Mouse (Mus musculus): ENCODE measurements around the gene Klhl32.
"Not testable (repeated sequence)": the region's sequence is repeated elsewhere in the genome, so short reads cannot be mapped to it uniquely, and the experiment has no call there.

Gene Klhl32

DNA sequence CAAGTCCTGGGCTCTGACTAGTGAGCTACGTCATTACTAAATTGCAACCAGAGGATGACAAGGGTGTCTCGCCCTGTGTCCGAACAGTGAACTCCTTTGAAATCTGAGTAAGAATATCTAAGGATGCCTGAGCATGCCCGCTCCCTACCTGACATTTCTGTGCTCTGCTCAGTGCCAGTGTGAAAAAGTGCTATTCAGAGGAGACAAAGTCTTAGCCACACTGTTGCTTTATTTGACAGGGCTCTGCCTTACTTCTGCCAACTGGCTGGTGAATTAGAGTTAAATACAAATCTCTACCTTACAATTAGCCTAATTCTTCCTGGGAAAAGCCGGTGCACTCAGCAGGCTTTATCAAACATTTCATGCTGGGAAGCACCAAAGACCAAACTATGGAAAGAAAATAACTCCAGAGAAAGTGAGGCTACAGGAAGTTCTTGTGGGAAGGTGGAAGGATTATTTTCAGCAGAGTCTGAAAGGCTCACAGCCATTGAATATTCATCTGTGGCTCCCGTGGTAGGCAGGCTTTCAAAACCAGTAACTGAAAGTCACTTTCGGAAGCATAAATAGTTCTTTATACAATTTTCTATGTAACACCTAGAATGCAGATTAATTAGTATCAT, 57.1 kb downstream of the Klhl32 start:
- DNase-seq = no peak

DNA sequence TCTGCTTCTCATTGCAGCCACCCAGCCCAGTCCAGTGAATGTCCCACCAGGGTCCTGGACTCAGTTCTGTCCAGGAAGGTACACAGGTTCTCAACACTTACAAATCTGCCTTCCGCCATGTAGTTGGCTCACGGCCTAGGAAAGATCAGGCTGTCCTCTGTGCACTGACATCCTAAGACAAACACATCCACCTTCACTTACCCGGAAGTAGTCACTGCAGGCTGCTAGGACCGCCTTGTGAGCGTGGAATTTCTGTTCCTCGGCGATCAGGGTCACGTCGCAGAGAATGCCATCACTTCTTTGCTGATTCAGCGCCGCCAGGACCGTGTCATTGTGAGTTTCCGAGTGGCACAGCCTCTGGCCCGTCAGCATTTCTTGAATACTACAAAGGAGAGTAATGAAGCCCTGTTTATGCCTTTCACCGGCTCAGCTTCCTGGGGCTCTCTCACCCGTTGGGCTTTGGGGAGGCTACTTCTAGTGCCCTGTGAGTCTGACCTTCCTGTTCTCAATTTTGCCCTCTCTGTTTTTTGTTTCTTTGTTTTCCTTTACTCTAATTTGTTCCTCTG, 58.4 kb downstream of the Klhl32 start:
- DNase-seq = no peak

- no peak for DNase-seq
Measured at GRCm38 (mm10) chr4:24789331-24789730, 61.6 kb downstream of the Klhl32 start.

DNA sequence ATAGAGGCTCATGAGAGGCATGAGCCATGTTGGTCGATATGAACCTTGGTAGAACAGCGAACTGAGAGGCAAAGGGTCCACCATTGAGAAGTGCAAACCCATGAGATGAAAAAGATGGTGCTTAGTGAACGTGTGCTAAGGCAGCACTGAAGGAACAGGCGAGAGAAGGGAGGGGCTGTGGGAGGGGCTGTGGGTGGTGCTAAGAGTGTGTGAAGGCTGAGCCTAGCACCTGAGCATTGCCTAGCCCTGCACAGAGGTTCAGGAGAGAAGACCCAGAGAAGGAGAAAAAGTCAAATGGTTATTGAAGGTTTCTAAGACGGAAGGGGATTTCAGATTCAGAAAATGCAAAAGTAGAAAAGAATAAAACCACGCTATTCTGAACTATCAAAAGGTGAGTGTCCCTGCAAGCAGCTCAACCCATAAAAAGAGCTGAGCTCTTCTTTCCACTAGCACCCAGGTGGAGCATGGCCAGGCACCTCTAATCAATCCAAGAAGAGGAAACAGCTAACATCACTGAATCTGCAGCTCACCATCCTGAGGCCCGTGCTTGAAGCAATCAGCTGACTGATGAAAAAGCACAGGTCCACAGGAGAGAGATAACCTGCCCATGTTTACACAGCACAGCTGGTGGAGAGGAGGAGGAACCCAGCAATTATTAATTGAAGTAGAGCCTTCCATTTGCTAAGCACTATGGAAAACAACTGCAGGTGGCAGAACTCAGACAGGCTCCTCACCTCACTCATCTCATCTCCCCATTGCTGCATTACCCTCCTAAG, 65.0 kb downstream of the Klhl32 start:
- no peak for DNase-seq

- DNase-seq = no peak
Measured at GRCm38 (mm10) chr4:24765919-24766318, 85.0 kb downstream of the Klhl32 start.

DNA sequence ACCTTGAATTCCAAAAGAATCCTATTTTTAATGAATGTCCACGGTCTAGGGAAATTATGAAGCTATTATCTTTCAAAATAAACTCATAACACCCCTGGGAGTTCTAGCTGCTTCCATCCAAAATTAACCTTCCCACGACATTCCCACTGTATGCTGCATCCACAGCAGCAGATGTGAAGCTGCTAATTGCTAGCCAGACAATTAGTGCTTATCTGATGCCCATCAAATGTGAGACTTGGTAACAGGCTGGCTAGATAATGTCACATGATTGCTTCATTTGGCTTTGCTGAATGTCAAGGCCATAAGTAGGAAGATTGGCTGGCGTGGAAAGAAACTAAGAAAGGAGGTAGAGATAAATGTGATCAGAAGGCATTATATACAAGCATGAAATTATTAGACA, 85.5 kb downstream of the Klhl32 start:
- DNase-seq = no peak

- no peak for DNase-seq
Measured at GRCm38 (mm10) chr4:24764558-24764957, 86.4 kb downstream of the Klhl32 start.

DNA sequence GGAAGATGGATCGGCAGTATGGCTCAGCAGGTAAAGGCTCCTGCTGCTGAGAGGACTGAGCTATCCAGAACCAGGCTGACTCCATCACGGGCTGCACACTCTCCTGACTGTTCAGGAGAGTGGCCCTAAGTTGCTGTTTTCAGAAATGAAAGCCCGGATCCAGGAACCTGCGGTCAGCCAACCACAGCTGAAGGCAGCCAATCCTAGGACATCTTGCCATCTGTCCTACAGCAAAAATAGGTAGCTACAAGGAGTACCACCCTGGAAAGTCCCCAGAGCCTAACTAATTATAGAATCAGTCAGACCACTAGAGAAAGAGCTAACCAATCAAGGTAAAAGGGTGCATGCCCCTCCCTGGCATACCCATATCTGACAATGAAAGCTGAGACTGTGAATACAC, 87.5 kb downstream of the Klhl32 start:
- no peak for DNase-seq

- DNase-seq = no peak
Measured at GRCm38 (mm10) chr4:24758954-24759353, 92.0 kb downstream of the Klhl32 start.

DNA sequence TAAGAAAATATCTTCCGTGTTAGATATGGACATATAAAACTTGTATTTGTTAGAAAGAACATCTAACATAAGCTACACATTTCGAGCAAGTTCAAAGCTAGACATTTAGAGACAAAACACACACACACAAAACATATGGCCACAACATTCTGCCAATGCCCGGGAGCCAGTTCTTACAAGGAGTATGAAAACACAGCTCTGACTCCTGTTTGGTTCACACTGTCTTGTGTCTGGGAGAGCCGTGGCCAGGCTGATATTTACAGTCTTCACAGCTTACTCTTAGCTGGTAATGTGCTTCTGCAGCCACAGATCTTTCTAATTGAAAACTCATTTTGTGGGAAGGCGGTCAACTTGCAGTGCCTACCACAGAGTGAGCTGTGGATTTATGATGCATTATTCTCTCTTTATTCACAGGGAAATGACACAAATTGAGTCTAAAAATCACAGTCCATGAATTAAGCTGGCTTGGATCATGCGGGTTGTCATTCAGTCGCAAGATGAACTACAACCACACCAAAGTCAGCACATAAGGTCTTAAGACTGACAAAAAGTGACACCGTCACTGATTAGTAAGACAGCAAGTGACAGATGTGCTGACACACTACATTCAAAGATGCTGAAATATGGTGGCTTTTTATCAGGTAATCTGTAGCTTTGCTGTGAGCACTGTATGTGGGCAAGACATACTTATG, 98.3 kb downstream of the Klhl32 start:
- DNase-seq = no peak

DNA sequence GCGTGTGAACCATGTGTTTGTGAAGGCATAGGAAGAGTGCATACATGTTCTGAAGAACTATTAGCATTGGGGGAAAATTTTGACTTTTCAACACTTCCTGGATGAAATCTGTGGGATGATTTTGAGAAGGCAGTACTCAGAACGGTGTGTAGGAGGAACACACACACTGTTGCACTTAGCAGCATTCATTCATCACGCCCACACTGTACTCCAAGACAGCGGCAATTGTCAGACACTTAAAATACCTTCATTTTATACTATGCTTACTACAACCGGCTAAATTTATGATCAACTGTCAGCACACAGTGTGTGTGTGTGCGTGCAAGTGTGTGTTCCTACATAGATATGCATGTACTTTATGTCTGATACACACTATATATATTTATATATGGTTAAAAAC, 113.8 kb downstream of the Klhl32 start:
- DNase-seq = no peak

- peak in 1 of 2 experiments; percentile 48 for DNase-seq
Measured at GRCm38 (mm10) chr4:24720834-24721233, 130.1 kb downstream of the Klhl32 start.

DNA sequence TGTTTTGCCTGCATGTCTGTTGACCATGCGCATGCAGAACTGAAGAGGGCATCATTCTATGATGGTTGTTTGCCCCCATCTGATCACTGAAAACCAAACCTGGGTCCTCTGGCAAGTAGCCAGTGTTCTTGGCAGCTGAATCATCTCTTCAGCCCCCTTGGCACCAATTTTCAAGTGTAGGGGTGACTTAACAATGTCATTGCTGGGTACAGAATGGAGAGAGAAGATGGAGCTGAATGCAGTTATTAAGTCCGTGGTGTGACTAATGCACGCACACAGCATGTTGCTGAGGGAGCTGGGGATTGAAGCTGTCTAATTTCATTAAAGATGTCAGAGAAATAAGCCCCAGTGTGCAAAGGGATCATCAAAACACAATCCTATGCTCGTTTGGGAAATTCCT, 135.4 kb downstream of the Klhl32 start:
- no peak for DNase-seq

GRCm38 (mm10) chr4:24714367-24714766, 136.6 kb downstream of the Klhl32 start:
- no peak for DNase-seq

GRCm38 (mm10) chr4:24698528-24699117, 152.3 kb downstream of the Klhl32 start:
- DNase-seq = no peak

GRCm38 (mm10) chr4:24680080-24680479, 170.8 kb downstream of the Klhl32 start:
- no peak for DNase-seq

DNA sequence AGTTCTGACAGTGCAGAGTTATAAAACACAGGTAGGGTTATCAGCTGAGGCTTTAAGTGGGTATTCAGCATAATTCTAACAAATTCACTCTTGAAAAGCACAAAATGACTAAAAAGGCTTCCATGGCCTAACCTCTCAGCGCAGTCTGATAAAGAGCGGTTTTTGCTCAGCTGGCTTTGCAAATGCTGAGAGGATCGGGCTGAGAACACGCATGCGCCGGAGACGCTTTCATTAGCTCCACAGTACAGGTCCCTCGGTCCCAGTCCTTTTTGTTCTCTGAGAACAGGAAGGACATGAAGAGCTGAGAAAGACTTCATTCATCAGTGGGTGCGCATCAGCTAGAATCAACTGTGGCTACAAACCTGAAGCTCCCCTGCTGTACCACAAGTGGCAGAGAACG, 180.9 kb downstream of the Klhl32 start:
- no peak for DNase-seq

DNA sequence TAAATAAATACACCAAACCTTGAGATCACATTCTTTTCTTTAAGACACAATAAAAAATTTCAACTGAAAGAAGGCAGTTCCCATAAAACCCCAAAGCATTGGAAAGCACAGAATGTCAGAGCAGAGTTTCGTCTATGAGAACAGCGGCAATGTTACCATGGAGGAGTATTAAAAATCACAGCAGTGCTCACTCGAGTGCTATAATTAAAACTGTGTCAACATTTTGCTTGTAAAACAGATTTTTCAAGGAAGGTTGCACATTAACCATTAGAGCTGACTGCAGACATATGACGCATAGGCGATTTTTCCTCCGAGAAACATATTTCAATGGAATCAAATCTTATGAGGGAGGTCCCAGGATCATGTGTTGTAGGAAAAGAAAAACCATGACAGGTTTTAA, 191.7 kb downstream of the Klhl32 start:
- DNase-seq = no peak

GRCm38 (mm10) chr4:24644735-24645134, 206.2 kb downstream of the Klhl32 start:
- not testable (repeated sequence) for DNase-seq

DNA sequence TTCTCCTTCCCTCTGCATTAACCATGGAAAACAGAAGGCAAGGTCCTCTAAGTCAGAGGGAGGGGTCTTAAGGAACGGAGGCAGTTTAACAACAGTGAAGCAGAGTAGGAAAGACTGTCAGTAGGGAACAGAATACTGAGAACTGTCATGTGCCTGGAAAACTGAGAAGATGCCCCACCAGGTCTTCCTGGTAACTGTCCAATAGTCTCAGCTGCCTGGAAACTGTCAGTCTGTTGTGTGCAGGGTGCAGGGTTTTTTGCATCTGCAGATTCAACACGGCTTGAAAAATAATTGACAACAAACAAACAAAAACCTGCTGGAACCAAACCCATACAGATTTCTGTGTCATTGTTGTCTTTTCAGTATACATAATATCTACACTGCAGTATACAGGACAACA, 208.6 kb downstream of the Klhl32 start:
- DNase-seq = no peak

GRCm38 (mm10) chr4:24631177-24631911, 219.6 kb downstream of the Klhl32 start:
- DNase-seq = no peak

- DNase-seq = no peak
Measured at GRCm38 (mm10) chr4:24630430-24630829, 220.5 kb downstream of the Klhl32 start.

DNA sequence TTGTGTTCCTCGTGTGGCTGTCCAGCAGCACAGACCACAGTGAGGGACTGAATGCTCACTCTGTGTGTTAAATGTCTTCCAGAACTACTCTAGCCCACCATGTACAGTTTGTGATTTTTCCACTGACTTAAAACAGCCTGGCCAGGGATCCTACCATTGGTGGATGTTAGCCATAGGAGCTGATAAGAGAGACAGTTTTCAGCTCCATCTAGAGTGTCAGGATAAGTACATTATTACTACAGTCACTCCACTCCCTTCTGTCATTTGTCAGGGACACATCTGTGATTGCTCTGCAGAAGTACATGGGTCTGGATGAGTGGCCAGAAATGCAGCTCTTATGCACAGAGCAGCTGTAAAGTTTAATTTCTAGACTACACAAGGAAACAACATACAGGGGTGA, 223.1 kb downstream of the Klhl32 start:
- no peak for DNase-seq

Data from lung, postnatal 4 days (tissue).